Mouse (Mus musculus): ENCODE results near the gene Cdk19. TPM values are rescaled to one million over a fixed set of nuclear protein-coding genes. Genes with fewer than 3 reads are reported as not detected.

Cdk19 gene
- total and polyA plus RNA-seq, 3 experiments = 2.8 to 8.2 TPM; not detected in 1

- Histone ChIP-seq H3K36me3 (ENCODE audit: control insufficient read depth in 1 of 2, insufficient read depth in 2 of 2, low read length in 2 of 2) (peaks cover 0 to 16% of the 10 kb centered on the region in 2 experiments; a peak in 2 of 4 replicates), H3K27me3 (ENCODE audit: control insufficient read depth in 1 of 2, insufficient read depth in 2 of 2, low read length in 2 of 2) (no peaks in the 10 kb centered on the region), H3K9ac (ENCODE audit: control insufficient read depth, low read depth, low read length, poor library complexity, severe bottlenecking) (no peak overlapping the region), H3K27ac (ENCODE audit: control insufficient read depth, low read depth, low read length) (no peak overlapping the region), H3K4me1 (ENCODE audit: control insufficient read depth in 1 of 2, insufficient read depth in 2 of 2, low read length in 2 of 2) (peaks cover 10 to 11% of the 10 kb centered on the region in 2 experiments), H3K9me3 (replicated peaks; ENCODE audit: insufficient read depth, low read length) (no peaks in the 10 kb centered on the region), H3K79me2 (ENCODE audit: control insufficient read depth, insufficient read depth, low read length, poor library complexity) (no peaks in the 10 kb centered on the region), H3K4me3 (ENCODE audit: control insufficient read depth in 1 of 2, insufficient read depth in 1 of 2, low read depth in 2 of 2, low read length in 2 of 2) (no peak overlapping the region)
- no peak for DNase-seq (ENCODE audit: low read depth, low spot score)
- TF ChIP-seq USF2 (IDR thresholded peaks at IDR 0.05; ENCODE audit: borderline replicate concordance in 1 of 2, insufficient read depth in 1 of 2, low read depth in 1 of 2, low read length in 2 of 2) = no peak
- TF ChIP-seq TBP (IDR thresholded peaks at IDR 0.05; ENCODE audit: low read depth, low read length) = no peak
- no peak for TF ChIP-seq GATA1 (IDR thresholded peaks at IDR 0.05; ENCODE audit: low read depth, low read length)
- no peak for TF ChIP-seq ELF1 (IDR thresholded peaks at IDR 0.05; ENCODE audit: low read depth, low read length)
- no peak for TF ChIP-seq MYC (IDR thresholded peaks at IDR 0.05; ENCODE audit: low read depth, low read length)
- TF ChIP-seq NRF1 (IDR thresholded peaks at IDR 0.05; ENCODE audit: insufficient read depth, low read depth, low read length, poor library complexity, severe bottlenecking) = no peak
- TF ChIP-seq CTCF (IDR thresholded peaks at IDR 0.05 in 2 of 3, conservative IDR thresholded peaks at IDR 0.05 in 1 of 3; ENCODE audit: control insufficient read depth in 1 of 3, insufficient read depth in 1 of 3, low read depth in 2 of 3, low read length in 3 of 3, poor library complexity in 1 of 3, severe bottlenecking in 1 of 3) = no peak
- no peak for TF ChIP-seq ETS1 (IDR thresholded peaks at IDR 0.05; ENCODE audit: low read depth, low read length)
- TF ChIP-seq UBTF (IDR thresholded peaks at IDR 0.05; ENCODE audit: borderline replicate concordance, insufficient read depth, low read depth, low read length) = no peak
- TF ChIP-seq E2F4 (IDR thresholded peaks at IDR 0.05; ENCODE audit: borderline replicate concordance, low read depth, low read length) = no peak
- no peak for TF ChIP-seq USF1 (IDR thresholded peaks at IDR 0.05; ENCODE audit: low read depth, low read length)
Measured at GRCm38 (mm10) chr10:40368516-40368915, 29.2 kb downstream of the Cdk19 start.

DNA sequence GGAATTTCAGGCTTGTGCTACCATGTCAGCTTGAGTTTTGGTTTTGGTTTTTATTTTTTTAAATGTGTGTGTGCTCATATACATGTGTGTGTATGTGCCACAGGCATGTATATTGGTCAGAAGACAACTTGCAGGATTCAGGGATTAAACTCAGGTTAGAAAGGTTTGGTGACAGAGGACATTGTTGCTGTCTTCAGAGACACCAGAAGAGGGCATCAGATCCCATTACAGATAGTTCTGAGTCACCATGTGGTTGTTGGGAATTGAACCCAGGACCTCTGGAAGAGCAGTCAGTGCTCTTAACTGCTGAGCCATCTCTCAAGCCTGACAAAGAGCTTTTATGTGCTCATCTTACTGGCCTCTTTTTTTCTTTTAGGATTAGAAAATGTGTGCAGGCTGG is 30.8 kb downstream of the Cdk19 start:
- Histone ChIP-seq H3K27ac (ENCODE audit: control insufficient read depth, low read depth, low read length) (no peak overlapping the region), H3K9me3 (replicated peaks; ENCODE audit: insufficient read depth, low read length) (no peaks in the 10 kb centered on the region), H3K36me3 (ENCODE audit: control insufficient read depth in 1 of 2, insufficient read depth in 2 of 2, low read length in 2 of 2) (peaks cover 0 to 16% of the 10 kb centered on the region in 2 experiments; a peak in 2 of 4 replicates), H3K79me2 (ENCODE audit: control insufficient read depth, insufficient read depth, low read length, poor library complexity) (no peaks in the 10 kb centered on the region), H3K27me3 (ENCODE audit: control insufficient read depth in 1 of 2, insufficient read depth in 2 of 2, low read length in 2 of 2) (no peaks in the 10 kb centered on the region), H3K9ac (ENCODE audit: control insufficient read depth, low read depth, low read length, poor library complexity, severe bottlenecking) (no peak overlapping the region), H3K4me3 (ENCODE audit: control insufficient read depth in 1 of 2, insufficient read depth in 1 of 2, low read depth in 2 of 2, low read length in 2 of 2) (no peak overlapping the region), H3K4me1 (ENCODE audit: control insufficient read depth in 1 of 2, insufficient read depth in 2 of 2, low read length in 2 of 2) (peaks cover 10 to 11% of the 10 kb centered on the region in 2 experiments)
- no peak for TF ChIP-seq POLR2A (IDR thresholded peaks at IDR 0.05; ENCODE audit: control insufficient read depth in 1 of 2, insufficient read depth in 1 of 2, low read depth in 1 of 2, low read length in 2 of 2, poor library complexity in 1 of 2)
- peak; percentile 32; the same call in 1 of the 2 replicates for TF ChIP-seq RAD21 (IDR thresholded peaks at IDR 0.05; ENCODE audit: low read depth, low read length)
- peak; percentile 45 for TF ChIP-seq ZC3H11A (IDR thresholded peaks at IDR 0.05; ENCODE audit: low read depth, low read length)
- TF ChIP-seq TAL1 (IDR thresholded peaks at IDR 0.05; ENCODE audit: low read length) = no peak
- TF ChIP-seq MYC (IDR thresholded peaks at IDR 0.05; ENCODE audit: low read depth, low read length) = peak; percentile 51; the same call in 1 of the 2 replicates
- peak; percentile 20 to 45 (median 36); a peak in 4 of 6 replicates for TF ChIP-seq CTCF (IDR thresholded peaks at IDR 0.05 in 2 of 3, conservative IDR thresholded peaks at IDR 0.05 in 1 of 3; ENCODE audit: control insufficient read depth in 1 of 3, insufficient read depth in 1 of 3, low read depth in 2 of 3, low read length in 3 of 3, poor library complexity in 1 of 3, severe bottlenecking in 1 of 3)
- peak; percentile 57 for TF ChIP-seq SMC3 (IDR thresholded peaks at IDR 0.05; ENCODE audit: low read depth, low read length)
- DNase-seq (ENCODE audit: low read depth, low spot score) = no peak
